Mouse (Mus musculus): ENCODE measurements around the gene Pom121. TPM values are rescaled to one million over a fixed set of nuclear protein-coding genes. Genes with fewer than 3 reads are reported as not detected.
A peak's percentile ranks its signal among the peaks of the same experiment; 100 is the strongest.

Pom121 gene
- polyA plus RNA-seq (2014; fragmentation: Nextera tagmentation; extraction: Ambion mirVana) = 14.8 and 16.5 TPM in 2 replicates

GRCm38 (mm10) chr5:135394004-135394823 lies at the start of gene Pom121:
Gene Pom121 (minus strand): TSS chr5:135394546.
- Histone ChIP-seq H3K27me3 (replicated peaks; ENCODE audit: control insufficient read depth, insufficient read depth, low read length) (no peaks in the 10 kb centered on the region), H3K9ac (ENCODE audit: low read length) (peak within 1 kb of the TSS; percentile 96), H3K4me3 (ENCODE audit: low read depth, low read length) (peak within 1 kb of the TSS; percentile 92), H3K27ac (ENCODE audit: low read depth) (peak within 1 kb of the TSS; percentile 82), H3K4me1 (replicated peaks; ENCODE audit: control insufficient read depth, insufficient read depth, low read length) (peaks cover 8% of the 10 kb centered on the region; the same call in 1 of the 2 replicates), H3K9me3 (ENCODE audit: control insufficient read depth, low read length) (no peaks in the 10 kb centered on the region), H3K4me2 (ENCODE audit: low read length) (peak within 1 kb of the TSS; percentile 66), H3K36me3 (ENCODE audit: control insufficient read depth, insufficient read depth, low read length) (peaks cover 32% of the 10 kb centered on the region)
- under 1% methylated on average over 75 of the region's 110 CpGs for WGBS
- DNase-seq (ENCODE audit: low spot score) = peak; percentile 88
- ATAC-seq (replicated peaks; ENCODE audit: low FRiP score, low TSS enrichment, low read depth) = peak; percentile 93

DNA sequence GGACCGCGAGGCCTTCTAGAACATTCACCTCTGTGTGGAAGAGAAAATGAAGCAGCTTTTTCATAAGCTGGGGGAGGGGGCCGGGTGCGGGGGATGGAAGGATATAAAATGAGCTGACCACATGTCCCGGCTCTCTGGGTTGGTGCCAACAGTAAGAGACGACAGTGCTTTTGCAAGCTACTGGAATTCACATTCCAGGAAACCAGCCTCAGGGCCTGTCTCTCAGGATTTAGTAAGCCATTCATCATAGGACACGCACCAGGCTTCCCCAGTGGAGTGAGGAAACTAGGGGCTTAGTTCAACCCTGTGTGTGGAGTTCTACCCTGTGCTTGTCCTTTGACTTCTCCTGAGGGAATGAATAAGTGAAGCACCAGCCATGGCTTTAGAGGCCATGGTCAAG lies 48.1 kb upstream of the Pom121 start:
- Histone ChIP-seq H3K4me2 (ENCODE audit: low read length) (no peak overlapping the region), H3K27ac (ENCODE audit: low read depth) (peak overlapping the region; percentile 18; the same call in 1 of the 2 replicates), H3K9ac (ENCODE audit: low read length) (no peak overlapping the region), H3K27me3 (replicated peaks; ENCODE audit: control insufficient read depth, insufficient read depth, low read length) (no peaks in the 10 kb centered on the region), H3K4me1 (replicated peaks; ENCODE audit: control insufficient read depth, insufficient read depth, low read length) (no peaks in the 10 kb centered on the region; the same call in 1 of the 2 replicates), H3K36me3 (ENCODE audit: control insufficient read depth, insufficient read depth, low read length) (peaks cover 34% of the 10 kb centered on the region), H3K9me3 (ENCODE audit: control insufficient read depth, low read length) (no peaks in the 10 kb centered on the region), H3K4me3 (ENCODE audit: low read depth, low read length) (no peak overlapping the region)
- DNase-seq (ENCODE audit: low spot score) (no peak), ATAC-seq (replicated peaks; ENCODE audit: low FRiP score, low TSS enrichment, low read depth) (no peak)
- 48% methylated on average over 7 of the region's 7 CpGs for WGBS

GRCm38 (mm10) chr5:135435039-135435438 lies 40.7 kb upstream of the Pom121 start:
- H3K4me3 ChIP-seq (ENCODE audit: low read depth, low read length) = no peak overlapping the region
- peaks cover 5% of the 10 kb centered on the region; the same call in 1 of the 2 replicates for H3K9me3 ChIP-seq (ENCODE audit: control insufficient read depth, low read length)
- no peaks in the 10 kb centered on the region for H3K27me3 ChIP-seq (replicated peaks; ENCODE audit: control insufficient read depth, insufficient read depth, low read length)
- H3K36me3 ChIP-seq (ENCODE audit: control insufficient read depth, insufficient read depth, low read length) = peaks cover 45% of the 10 kb centered on the region
- DNase-seq (ENCODE audit: low spot score) = no peak
- H3K4me2 ChIP-seq (ENCODE audit: low read length) = no peak overlapping the region
- WGBS = 96% methylated on average over 10 of the region's 10 CpGs
- no peak overlapping the region for H3K9ac ChIP-seq (ENCODE audit: low read length)
- ATAC-seq (replicated peaks; ENCODE audit: low FRiP score, low TSS enrichment, low read depth) = no peak
- H3K27ac ChIP-seq (ENCODE audit: low read depth) = no peak overlapping the region
- H3K4me1 ChIP-seq (replicated peaks; ENCODE audit: control insufficient read depth, insufficient read depth, low read length) = no peaks in the 10 kb centered on the region

GRCm38 (mm10) chr5:135433861-135434260 lies 39.5 kb upstream of the Pom121 start:
- no peak overlapping the region for H3K4me2 ChIP-seq (ENCODE audit: low read length)
- WGBS = 96% methylated on average over 4 of the region's 4 CpGs
- no peak overlapping the region for H3K27ac ChIP-seq (ENCODE audit: low read depth)
- DNase-seq (ENCODE audit: low spot score) (no peak), ATAC-seq (replicated peaks; ENCODE audit: low FRiP score, low TSS enrichment, low read depth) (no peak)
- peaks cover 53% of the 10 kb centered on the region for H3K36me3 ChIP-seq (ENCODE audit: control insufficient read depth, insufficient read depth, low read length)
- peaks cover 5% of the 10 kb centered on the region; the same call in 1 of the 2 replicates for H3K9me3 ChIP-seq (ENCODE audit: control insufficient read depth, low read length)
- no peak overlapping the region for H3K9ac ChIP-seq (ENCODE audit: low read length)
- H3K4me3 ChIP-seq (ENCODE audit: low read depth, low read length) = no peak overlapping the region
- H3K4me1 ChIP-seq (replicated peaks; ENCODE audit: control insufficient read depth, insufficient read depth, low read length) = no peaks in the 10 kb centered on the region
- no peaks in the 10 kb centered on the region for H3K27me3 ChIP-seq (replicated peaks; ENCODE audit: control insufficient read depth, insufficient read depth, low read length)

DNA sequence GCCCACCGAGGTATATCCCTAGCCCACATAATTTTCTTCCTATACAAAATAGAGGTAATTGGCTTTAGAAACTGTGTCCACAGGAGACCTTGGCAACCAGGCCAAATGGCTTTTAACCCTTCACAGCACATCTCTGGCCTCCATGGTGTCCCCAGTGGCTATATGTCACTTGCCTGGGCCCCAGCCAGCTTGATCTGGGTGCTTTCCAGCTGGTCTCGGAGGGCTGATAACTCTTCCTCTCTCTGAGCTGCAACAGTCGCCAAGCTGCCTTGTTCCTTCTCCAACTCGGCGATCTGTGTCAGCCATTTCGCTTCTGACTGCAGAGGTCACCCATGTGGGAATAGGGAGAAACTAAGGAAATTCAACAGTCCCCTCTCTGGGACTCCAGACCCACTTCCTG lies 36.8 kb upstream of the Pom121 start:
- 89% methylated on average over 6 of the region's 6 CpGs for WGBS
- no peak overlapping the region for H3K4me2 ChIP-seq (ENCODE audit: low read length)
- H3K27ac ChIP-seq (ENCODE audit: low read depth) = no peak overlapping the region
- no peak for ATAC-seq (replicated peaks; ENCODE audit: low FRiP score, low TSS enrichment, low read depth)
- H3K4me3 ChIP-seq (ENCODE audit: low read depth, low read length) = no peak overlapping the region
- H3K9me3 ChIP-seq (ENCODE audit: control insufficient read depth, low read length) = peaks cover 5% of the 10 kb centered on the region; the same call in 1 of the 2 replicates
- H3K4me1 ChIP-seq (replicated peaks; ENCODE audit: control insufficient read depth, insufficient read depth, low read length) = no peaks in the 10 kb centered on the region
- no peak overlapping the region for H3K9ac ChIP-seq (ENCODE audit: low read length)
- DNase-seq (ENCODE audit: low spot score) = no peak
- no peaks in the 10 kb centered on the region for H3K27me3 ChIP-seq (replicated peaks; ENCODE audit: control insufficient read depth, insufficient read depth, low read length)
- peaks cover 74% of the 10 kb centered on the region for H3K36me3 ChIP-seq (ENCODE audit: control insufficient read depth, insufficient read depth, low read length)

GRCm38 (mm10) chr5:135428786-135429185 lies 34.4 kb upstream of the Pom121 start:
- Histone ChIP-seq H3K4me2 (ENCODE audit: low read length) (no peak overlapping the region), H3K9me3 (ENCODE audit: control insufficient read depth, low read length) (no peaks in the 10 kb centered on the region), H3K27ac (ENCODE audit: low read depth) (no peak overlapping the region), H3K27me3 (replicated peaks; ENCODE audit: control insufficient read depth, insufficient read depth, low read length) (no peaks in the 10 kb centered on the region), H3K4me3 (ENCODE audit: low read depth, low read length) (no peak overlapping the region), H3K36me3 (ENCODE audit: control insufficient read depth, insufficient read depth, low read length) (peaks cover 84% of the 10 kb centered on the region), H3K4me1 (replicated peaks; ENCODE audit: control insufficient read depth, insufficient read depth, low read length) (no peaks in the 10 kb centered on the region), H3K9ac (ENCODE audit: low read length) (no peak overlapping the region)
- 77% methylated on average over 5 of the region's 5 CpGs for WGBS
- DNase-seq (ENCODE audit: low spot score) (no peak), ATAC-seq (replicated peaks; ENCODE audit: low FRiP score, low TSS enrichment, low read depth) (no peak)

DNA sequence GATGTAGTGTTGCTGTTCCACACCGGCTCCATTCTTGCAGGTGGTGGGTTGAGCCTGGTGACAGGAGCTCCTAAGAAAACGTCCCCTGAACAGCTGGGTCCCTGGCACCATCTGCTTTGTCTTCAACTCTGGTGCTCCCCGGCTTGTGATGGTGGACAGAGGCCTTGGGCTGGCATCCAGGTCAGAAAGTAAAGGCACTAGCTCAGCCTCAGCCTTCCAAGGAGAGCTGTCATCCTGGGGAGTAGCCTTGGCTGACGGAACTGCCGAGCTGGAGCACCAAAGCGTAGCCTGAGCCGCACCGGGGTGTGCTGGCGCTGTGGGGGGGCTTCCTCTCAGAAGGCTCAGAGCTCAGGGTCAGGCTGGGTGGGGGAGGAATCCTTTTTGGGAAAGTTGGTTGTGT lies 15.9 kb upstream of the Pom121 start:
- DNase-seq (ENCODE audit: low spot score) (no peak), ATAC-seq (replicated peaks; ENCODE audit: low FRiP score, low TSS enrichment, low read depth) (no peak)
- Histone ChIP-seq H3K4me3 (ENCODE audit: low read depth, low read length) (no peak overlapping the region), H3K9me3 (ENCODE audit: control insufficient read depth, low read length) (no peaks in the 10 kb centered on the region), H3K27ac (ENCODE audit: low read depth) (no peak overlapping the region), H3K4me2 (ENCODE audit: low read length) (no peak overlapping the region), H3K27me3 (replicated peaks; ENCODE audit: control insufficient read depth, insufficient read depth, low read length) (no peaks in the 10 kb centered on the region), H3K9ac (ENCODE audit: low read length) (no peak overlapping the region), H3K4me1 (replicated peaks; ENCODE audit: control insufficient read depth, insufficient read depth, low read length) (no peaks in the 10 kb centered on the region), H3K36me3 (ENCODE audit: control insufficient read depth, insufficient read depth, low read length) (peaks cover 53% of the 10 kb centered on the region)
- WGBS = 90% methylated on average over 9 of the region's 9 CpGs

DNA sequence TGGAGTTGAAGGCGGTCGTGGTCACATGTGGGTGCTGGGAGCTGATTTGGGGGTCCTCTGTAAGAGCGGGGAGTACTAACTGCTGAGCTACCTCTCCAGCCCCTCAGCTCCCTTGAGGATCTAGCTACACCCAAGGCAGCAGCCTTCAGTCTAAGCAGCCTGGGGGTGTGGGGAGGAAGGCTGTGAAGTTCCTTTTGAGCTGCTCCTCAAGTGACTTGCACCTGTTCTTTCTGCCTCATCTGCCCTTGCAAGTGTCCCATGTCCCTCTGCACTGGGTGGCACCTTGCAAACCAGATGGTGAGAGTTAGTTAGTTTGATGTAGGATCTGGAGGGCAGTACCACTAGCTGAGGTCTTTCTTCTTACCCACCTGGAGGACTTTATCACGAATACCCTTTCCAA lies 13.8 kb upstream of the Pom121 start:
- no peak overlapping the region for H3K4me3 ChIP-seq (ENCODE audit: low read depth, low read length)
- WGBS = 91% methylated on average over 4 of the region's 4 CpGs
- no peak for ATAC-seq (replicated peaks; ENCODE audit: low FRiP score, low TSS enrichment, low read depth)
- H3K27ac ChIP-seq (ENCODE audit: low read depth) = no peak overlapping the region
- H3K9ac ChIP-seq (ENCODE audit: low read length) = no peak overlapping the region
- H3K4me2 ChIP-seq (ENCODE audit: low read length) = no peak overlapping the region
- no peaks in the 10 kb centered on the region for H3K9me3 ChIP-seq (ENCODE audit: control insufficient read depth, low read length)
- H3K36me3 ChIP-seq (ENCODE audit: control insufficient read depth, insufficient read depth, low read length) = peaks cover 37% of the 10 kb centered on the region
- H3K27me3 ChIP-seq (replicated peaks; ENCODE audit: control insufficient read depth, insufficient read depth, low read length) = no peaks in the 10 kb centered on the region
- no peaks in the 10 kb centered on the region for H3K4me1 ChIP-seq (replicated peaks; ENCODE audit: control insufficient read depth, insufficient read depth, low read length)
- no peak for DNase-seq (ENCODE audit: low spot score)

DNA sequence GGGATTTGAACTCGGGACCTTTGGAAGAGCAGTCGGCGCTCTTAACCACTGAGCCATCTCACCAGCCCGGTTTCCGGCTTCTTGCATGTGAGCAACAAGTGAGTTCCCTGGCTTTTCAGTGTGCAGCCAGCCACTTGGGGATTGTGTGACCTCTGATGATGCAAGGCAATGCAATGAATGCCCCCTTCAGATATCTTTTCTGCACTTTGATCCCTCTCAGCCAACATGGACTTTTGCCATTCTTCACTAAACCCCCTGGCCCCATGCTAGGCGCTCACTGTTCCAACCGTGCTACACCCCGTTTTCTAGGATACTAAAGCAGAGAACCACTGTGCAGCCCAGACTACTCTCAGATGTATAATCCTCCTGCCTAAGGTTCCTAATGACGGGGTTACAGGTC lies 11.1 kb upstream of the Pom121 start:
- Histone ChIP-seq H3K9ac (ENCODE audit: low read length) (no peak overlapping the region), H3K27me3 (replicated peaks; ENCODE audit: control insufficient read depth, insufficient read depth, low read length) (no peaks in the 10 kb centered on the region), H3K27ac (ENCODE audit: low read depth) (no peak overlapping the region), H3K4me3 (ENCODE audit: low read depth, low read length) (no peak overlapping the region), H3K4me2 (ENCODE audit: low read length) (no peak overlapping the region), H3K4me1 (replicated peaks; ENCODE audit: control insufficient read depth, insufficient read depth, low read length) (no peaks in the 10 kb centered on the region), H3K9me3 (ENCODE audit: control insufficient read depth, low read length) (no peaks in the 10 kb centered on the region), H3K36me3 (ENCODE audit: control insufficient read depth, insufficient read depth, low read length) (peaks cover 17% of the 10 kb centered on the region)
- DNase-seq (ENCODE audit: low spot score) = no peak
- 89% methylated on average over 9 of the region's 9 CpGs for WGBS
- ATAC-seq (replicated peaks; ENCODE audit: low FRiP score, low TSS enrichment, low read depth) = no peak
